Mouse (Mus musculus) adrenal gland, postnatal 25 days (tissue): ENCODE measurements around the gene Zfhx3. TPM values are rescaled to one million over a fixed set of nuclear protein-coding genes. Genes with fewer than 3 reads are reported as not detected.

Experiments used
- DNase-seq: peaks from one replicate; pipeline ENCODE4 v3.0.0; 2021; ENCODE audit warnings: mixed read lengths
- total RNA-seq: library from RNA; stranded (reverse); gene quantifications from 2 replicates; pipeline ENCODE4 v1.2.3, GENCODE M21; 2021

Zfhx3 gene
- total RNA-seq, 1 experiment from 2014 or later = 56.3 TPM

DNA sequence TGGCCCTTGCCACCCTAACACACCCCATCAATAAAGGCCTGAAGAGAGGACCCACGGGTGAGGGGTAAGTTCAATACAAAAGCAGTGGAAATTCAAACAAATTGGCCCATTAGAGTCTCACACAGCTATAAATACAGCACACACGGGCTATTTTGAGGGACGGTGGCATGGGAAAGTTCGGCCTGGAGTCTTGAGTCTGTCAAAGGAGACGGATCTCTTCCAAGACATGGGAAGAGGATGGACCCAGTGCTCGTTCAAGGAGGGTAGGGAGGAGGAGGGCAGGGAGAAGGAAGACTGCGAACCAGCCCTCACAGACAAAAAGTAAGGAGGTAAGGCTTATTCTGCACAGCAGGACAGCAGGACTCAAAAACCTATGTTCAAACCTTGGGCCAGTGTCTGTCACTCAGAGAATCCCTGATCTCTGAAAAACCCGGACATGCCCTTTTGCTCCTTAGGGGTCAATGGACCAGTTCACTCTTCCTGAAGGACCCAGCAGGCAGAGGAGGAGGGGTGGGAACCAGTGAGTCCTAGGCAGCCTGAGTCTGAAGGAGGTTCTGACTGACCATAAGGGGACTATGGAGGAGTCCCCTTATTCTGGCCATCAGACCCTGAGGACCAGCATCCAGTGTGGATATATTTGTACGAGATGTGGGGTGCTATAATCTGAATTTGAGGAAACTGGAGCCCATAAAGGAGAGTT lies 652.1 kb downstream of the Zfhx3 start:
- DNase-seq = no peak

- DNase-seq = no peak
Observed at GRCm38 (mm10) chr8:108595061-108595419, 652.6 kb downstream of the Zfhx3 start.

DNA sequence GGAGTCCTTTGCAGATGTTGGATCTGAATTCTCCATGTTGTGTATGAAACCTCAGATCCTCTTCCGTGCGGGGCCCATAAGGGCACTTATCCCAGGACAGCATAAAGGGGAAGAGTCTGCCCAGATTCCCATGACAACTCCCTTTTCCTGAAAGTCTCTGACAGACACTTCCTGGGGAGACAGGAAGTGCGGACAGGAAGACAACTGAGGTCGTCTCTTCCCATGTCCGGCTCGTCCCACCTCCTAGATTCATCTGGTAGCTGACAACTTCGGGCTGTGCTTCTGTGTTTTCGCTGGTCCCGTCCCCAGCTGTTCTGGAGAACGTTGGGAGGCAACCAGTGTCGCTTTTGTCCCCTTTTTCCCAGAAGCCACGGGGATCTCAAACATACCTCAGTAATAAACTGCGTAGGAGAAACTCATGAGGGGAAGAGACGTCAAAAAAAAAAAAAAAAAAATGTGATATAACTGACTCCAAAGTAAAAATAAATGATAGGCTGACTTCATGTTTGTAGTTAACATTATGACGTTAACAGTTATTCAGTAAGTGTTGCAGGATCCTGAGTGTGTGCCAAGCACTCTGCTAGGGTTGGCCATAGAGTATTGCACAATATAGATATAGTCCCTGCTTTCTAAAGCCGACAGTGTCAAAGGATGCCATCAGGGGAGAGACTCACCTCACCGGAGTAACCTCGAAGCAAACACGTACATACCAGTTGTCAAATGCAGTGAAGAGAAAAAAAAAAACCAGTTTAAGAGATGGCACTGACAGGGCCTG lies 653.5 kb downstream of the Zfhx3 start:
- no peak for DNase-seq

- DNase-seq = no peak
Observed at GRCm38 (mm10) chr8:108599003-108599402, 656.6 kb downstream of the Zfhx3 start.

- no peak for DNase-seq
Observed at GRCm38 (mm10) chr8:108599558-108599957, 657.1 kb downstream of the Zfhx3 start.

- no peak for DNase-seq
Observed at GRCm38 (mm10) chr8:108608678-108609077, 666.2 kb downstream of the Zfhx3 start.

DNA sequence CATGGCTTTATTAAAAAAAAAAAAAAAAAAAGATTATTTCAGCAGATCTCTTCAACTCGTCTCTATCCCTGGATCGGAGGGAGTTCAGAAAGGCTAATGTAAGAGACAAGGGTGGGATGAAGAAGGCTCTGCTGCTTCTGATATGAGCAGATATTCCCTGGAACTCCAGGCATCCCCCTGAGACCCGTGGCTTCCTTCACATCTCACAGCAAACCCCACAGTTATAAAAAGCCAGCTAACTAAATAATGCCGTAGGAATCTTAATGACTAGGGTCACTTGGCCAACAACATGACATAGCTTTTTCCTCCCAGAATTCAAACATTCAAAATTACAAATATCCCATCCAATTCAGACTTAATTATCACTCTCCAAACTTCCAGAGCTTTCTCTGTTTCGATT lies 666.7 kb downstream of the Zfhx3 start:
- no peak for DNase-seq

DNA sequence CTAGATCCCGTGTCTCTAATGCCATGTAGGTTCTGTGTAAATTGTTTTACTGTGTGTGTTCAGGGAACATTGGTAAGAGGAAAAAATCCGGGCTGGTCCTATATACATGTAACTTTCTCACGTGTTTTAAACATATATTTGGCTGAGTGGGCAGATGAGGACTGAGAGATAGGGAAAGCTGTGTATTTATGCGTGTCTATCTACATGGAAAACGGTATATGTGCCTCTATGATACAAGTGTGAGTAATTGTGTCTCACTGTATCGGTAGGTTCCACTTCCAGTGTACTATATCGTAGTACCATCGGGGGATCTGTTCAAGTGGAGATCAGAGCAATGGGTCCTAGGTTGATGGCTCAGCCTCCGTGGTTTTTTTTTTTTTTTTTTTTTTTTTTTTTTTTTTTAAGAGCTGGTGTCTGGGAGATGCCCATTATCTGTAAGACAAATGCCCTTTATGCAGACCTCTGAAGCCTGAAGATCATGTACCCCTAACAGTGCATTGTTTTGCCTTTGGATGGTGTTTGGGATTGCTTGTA lies 668.8 kb downstream of the Zfhx3 start:
- no peak for DNase-seq

- no peak for DNase-seq
Observed at GRCm38 (mm10) chr8:108611792-108612413, 669.5 kb downstream of the Zfhx3 start.

DNA sequence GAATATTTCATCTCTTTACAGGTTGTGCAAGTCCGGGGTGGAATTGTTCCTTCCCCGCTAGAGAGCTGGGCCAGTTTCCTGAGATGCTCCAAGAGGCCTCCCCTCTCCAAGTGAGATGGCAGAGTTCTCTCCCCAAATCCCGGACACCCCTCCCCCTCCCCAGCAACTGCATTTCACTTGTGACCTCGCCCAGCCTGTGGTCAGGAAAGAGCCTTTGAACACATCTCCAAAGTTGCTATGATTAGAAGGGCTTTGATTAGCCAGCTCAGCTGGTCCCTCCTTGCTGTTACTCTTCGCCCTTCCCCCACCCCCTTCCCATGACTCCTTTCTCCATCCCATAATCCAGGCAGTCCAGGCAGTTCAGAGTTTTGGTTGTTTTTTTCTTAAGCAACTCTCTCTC lies 670.4 kb downstream of the Zfhx3 start:
- DNase-seq = no peak

DNA sequence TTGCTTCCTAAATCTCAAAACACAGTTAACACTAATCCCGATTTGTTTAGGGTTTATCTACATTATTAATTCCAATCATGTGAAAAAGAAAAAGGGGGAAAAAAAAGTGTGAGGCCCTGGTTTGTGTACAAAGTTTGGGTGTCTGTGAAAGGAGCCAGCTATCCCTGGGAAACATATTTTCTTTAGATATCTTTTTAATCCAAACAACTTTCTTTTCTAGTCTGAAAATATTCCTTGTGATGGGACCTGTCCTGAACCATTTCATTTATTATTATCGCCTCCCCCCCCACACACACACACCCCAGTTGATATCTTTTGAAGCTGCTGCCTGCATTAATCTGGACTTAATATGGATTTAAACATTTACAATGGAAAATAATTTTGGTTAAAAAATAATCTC lies 670.8 kb downstream of the Zfhx3 start:
- no peak for DNase-seq

DNA sequence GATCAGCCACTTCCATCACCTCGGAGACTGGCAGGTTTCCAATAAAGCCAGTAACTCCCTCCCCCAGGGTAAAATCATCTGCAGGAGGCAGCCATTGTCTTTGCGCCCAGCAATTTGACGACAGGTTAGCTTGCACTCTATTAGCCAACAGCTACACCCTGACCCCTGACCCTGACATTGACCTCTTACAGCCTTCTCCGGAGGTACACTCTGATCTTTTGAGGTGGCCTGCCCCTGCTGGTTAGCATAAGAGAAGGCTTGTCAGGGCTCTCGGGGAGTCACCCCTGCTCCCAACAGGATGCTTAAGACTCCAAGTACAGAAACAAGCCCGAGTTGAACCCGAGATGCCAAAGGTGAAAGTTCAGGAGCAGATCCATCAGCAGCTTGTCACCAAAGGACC lies 678.9 kb downstream of the Zfhx3 start:
- DNase-seq = no peak

GRCm38 (mm10) chr8:108623660-108624059 lies 681.2 kb downstream of the Zfhx3 start:
- DNase-seq = peak; percentile 46

DNA sequence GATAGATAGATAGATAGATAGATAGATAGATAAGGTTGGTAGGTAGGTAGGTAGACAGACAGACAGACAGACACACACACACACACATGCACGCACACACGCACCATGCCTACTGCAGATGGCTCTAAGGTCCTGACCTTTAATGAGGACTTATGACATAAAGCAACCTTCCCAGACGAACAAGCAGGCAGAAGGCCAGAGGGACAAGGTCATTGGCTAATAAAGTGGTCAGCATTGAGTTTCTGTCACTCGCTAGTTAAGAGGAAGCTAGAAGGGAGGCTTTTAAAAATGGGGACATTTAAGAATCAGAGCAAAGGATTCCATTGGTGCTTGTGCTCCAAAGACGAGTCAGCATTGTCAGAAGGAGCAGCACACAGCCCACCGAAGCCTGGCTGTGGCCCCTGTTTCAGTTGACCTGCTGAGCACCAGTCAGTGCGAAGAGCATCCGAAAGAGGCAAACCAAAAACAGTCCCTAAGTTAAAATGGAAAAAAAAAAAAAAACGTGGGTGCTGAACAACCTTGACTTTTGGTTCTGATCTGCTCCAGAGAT lies 683.2 kb downstream of the Zfhx3 start:
- peak; percentile 31 for DNase-seq

GRCm38 (mm10) chr8:108631069-108631468 lies 688.6 kb downstream of the Zfhx3 start:
- no peak for DNase-seq

GRCm38 (mm10) chr8:108634282-108634681 lies 691.8 kb downstream of the Zfhx3 start:
- no peak for DNase-seq

- no peak for DNase-seq
Observed at GRCm38 (mm10) chr8:108637887-108638286, 695.4 kb downstream of the Zfhx3 start.

DNA sequence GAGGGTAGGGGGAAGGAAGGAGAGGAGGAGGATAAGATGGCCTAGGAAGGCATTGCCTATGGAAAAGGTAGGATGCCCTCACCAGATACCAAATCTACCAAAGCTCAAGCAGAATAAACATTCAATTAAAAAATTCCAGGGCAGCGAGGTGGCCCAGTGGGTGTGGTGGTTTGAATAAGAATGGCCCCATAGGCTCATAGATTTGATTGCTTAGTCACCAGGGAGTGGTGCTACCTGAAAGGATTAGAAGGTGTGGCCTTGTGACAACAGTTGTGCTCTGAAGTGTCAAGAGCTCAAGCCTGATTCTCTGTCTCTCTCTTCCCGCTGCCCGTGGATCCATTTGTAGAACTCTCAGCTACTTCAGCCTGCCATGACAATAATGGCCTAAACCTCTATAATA lies 703.2 kb downstream of the Zfhx3 start:
- DNase-seq = no peak

DNA sequence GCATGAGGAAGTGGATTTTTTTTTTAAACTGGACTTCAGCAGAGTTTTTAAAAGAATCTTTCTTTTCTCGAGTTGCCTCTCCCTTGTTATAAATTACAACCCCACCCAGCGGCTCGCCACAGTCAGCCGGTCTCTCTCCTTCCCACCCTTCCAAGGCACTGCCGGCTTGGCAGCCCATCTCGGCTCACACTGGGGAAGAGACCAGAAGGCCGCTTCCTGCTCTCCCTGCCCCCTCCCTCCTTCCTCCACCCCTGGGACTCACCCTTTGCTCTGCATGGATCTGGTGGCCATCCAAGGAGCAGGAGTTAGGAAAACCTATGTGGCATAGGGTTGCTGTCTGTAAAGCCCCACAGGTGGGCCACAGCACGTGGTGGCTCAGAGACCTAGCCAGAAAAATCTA lies 705.1 kb downstream of the Zfhx3 start:
- DNase-seq = peak; percentile 45

DNA sequence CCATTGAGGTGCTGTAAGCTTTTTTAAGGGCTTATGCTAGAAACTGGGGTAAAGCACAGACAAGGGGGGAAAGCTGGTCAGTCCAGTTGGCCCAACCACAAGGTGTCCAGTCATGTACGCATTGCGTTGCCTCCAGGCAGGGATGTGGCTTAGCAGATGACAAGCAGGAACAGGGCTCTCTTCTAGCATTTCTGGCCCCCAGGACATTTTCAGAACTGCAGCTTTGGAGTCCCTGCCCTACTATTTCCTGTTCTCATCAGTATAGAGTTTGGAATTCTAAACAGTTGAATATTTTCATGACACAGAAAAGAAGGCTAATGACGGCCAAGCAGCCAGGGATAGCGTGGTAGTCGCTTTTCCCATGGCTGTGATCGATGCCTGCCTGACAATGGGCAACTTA lies 706.5 kb downstream of the Zfhx3 start:
- no peak for DNase-seq

- DNase-seq = no peak
Observed at GRCm38 (mm10) chr8:108650837-108651236, 708.4 kb downstream of the Zfhx3 start.

- DNase-seq = no peak
Observed at GRCm38 (mm10) chr8:108661486-108662093, 719.1 kb downstream of the Zfhx3 start.
